Mouse (Mus musculus) bone marrow, adult 2 months (tissue): ENCODE measurements at regions not wholly inside any gene's neighbourhood (a gene's known extent, or its start where the extent isn't known, plus 50 kb on each side); places are given as distances from the start of the nearest gene placed in this dataset.

Experiments
- CTCF ChIP-seq: fragments of 200-500 bp; IDR thresholded peaks from 2 replicates; pipeline ENCODE4 v1.5.1; 2011; ENCODE audit warnings: low read length, control low read depth; ENCODE audit not compliant: control insufficient read depth, insufficient read depth
- POLR2A ChIP-seq: fragments of 200-500 bp; IDR thresholded peaks from 2 replicates; pipeline ENCODE4 v1.6.1; 2011; ENCODE audit warnings: low read depth, mild to moderate bottlenecking, control low read depth, low read length, borderline replicate concordance; ENCODE audit not compliant: control insufficient read depth

DNA sequence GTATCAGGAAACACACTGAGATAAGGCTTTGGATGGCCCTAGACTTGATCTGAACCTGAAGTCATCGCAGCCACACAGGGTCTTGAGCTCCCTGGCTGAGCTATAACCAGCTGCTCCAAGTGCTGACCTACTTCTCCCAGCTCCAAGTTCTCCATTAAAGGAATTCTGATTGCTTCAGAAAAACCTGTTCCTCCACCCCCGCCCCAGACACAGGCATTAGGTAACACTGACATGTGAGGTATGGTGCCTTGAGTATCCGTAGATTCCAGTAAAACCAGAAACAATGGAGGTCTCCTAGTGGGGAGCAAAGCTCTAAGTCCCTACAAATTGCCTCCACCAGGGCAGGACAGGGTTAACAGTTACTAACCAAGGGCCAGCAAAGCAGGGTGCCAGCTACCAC, 129.4 kb upstream of the Topaz1 start:
- no peak for TF ChIP-seq POLR2A
- TF ChIP-seq CTCF: no peak
